Mouse (Mus musculus) cerebral cortex, adult 2 months (tissue): ENCODE results near the gene Srsx.

Source experiments
- WGBS: fragments of 180-500 bp; shearing (Covaris S2); methylation state at CpG from one replicate; pipeline ENCODE4 v1.1.7; 2018; 5-methylcytosine and 5-hydroxymethylcytosine counted together

Gene Srsx

GRCm38 (mm10) chrX:123222381-123222780 is at the start of gene Srsx:
Gene Srsx (minus strand): TSS chrX:123222481.
- no CpG with 5 or more reads among the region's 1 CpGs for WGBS

GRCm38 (mm10) chrX:123246807-123247206 is 24.5 kb upstream of the Srsx start, which contains the start of gene Gm17577:
Gene Gm17577 (minus strand): TSS chrX:123246907.
- WGBS, result no CpG with 5 or more reads among the region's 3 CpGs
